Mouse (Mus musculus) bone marrow macrophage, adult 2 months (primary cell): ENCODE measurements around the gene Srf. TPM values are rescaled to one million over a fixed set of nuclear protein-coding genes. Genes with fewer than 3 reads are reported as not detected.
A peak's percentile ranks its signal among the peaks of the same experiment; 100 is the strongest.

ENCODE experiments used
- H3K27ac ChIP-seq: 2 replicates; pipeline ENCODE4 v1.5.1; 2012; ENCODE audit warnings: low read depth, low read length; ENCODE audit not compliant: insufficient read depth
- H3K4me1 ChIP-seq: 2 replicates; pipeline ENCODE4 v1.6.1; 2012; ENCODE audit warnings: low read length; ENCODE audit not compliant: control insufficient read depth, insufficient read depth
- H3K4me3 ChIP-seq: 2 replicates; pipeline ENCODE4 v1.5.1; 2012; ENCODE audit warnings: mild to moderate bottlenecking, low read length, moderate library complexity; ENCODE audit not compliant: insufficient read depth
- CTCF ChIP-seq: IDR thresholded peaks from 2 replicates; pipeline ENCODE4 v1.5.1; 2012; ENCODE audit warnings: low read depth, mild to moderate bottlenecking, low read length, moderate library complexity
- POLR2A ChIP-seq: IDR thresholded peaks from 2 replicates; pipeline ENCODE4 v1.6.1; 2012; ENCODE audit warnings: mild to moderate bottlenecking, low read depth, low read length, borderline replicate concordance
- polyA plus RNA-seq: library from polyadenylated mRNA; stranded (reverse); fragments of >200 nt; gene quantifications from 2 replicates; pipeline ENCODE4 v1.2.4, GENCODE M21; 2012; ENCODE audit not compliant: missing spikeins, insufficient read depth, insufficient read length

Gene Srf
- polyA plus RNA-seq, 1 experiment: 44.2 TPM

GRCm38 (mm10) chr17:46525065-46525464 is 30.9 kb downstream of the Srf start:
- no peak for TF ChIP-seq POLR2A
- TF ChIP-seq CTCF: no peak
- Histone ChIP-seq H3K4me3 (no peak overlapping the region), H3K4me1 (peaks cover 18% of the 10 kb centered on the region), H3K27ac (no peak overlapping the region)

GRCm38 (mm10) chr17:46521963-46522668 is 33.9 kb downstream of the Srf start:
- TF ChIP-seq POLR2A: no peak
- TF ChIP-seq CTCF: no peak
- H3K4me3 ChIP-seq: no peak overlapping the region
- H3K4me1 ChIP-seq: peaks cover 19% of the 10 kb centered on the region
- H3K27ac ChIP-seq: no peak overlapping the region

GRCm38 (mm10) chr17:46521174-46521573 is 34.8 kb downstream of the Srf start:
- Histone ChIP-seq H3K4me1 (peaks cover 19% of the 10 kb centered on the region), H3K4me3 (peak overlapping the region; percentile 55), H3K27ac (peak overlapping the region; percentile 51; the same call in 1 of the 2 replicates)
- TF ChIP-seq POLR2A: no peak
- TF ChIP-seq CTCF: no peak

GRCm38 (mm10) chr17:46520385-46520979 is 35.5 kb downstream of the Srf start:
- TF ChIP-seq POLR2A (no peak), CTCF (no peak)
- Histone ChIP-seq H3K27ac (peak overlapping the region; percentile 51), H3K4me3 (peak overlapping the region; percentile 55), H3K4me1 (peaks cover 19% of the 10 kb centered on the region)

GRCm38 (mm10) chr17:46519971-46520370 is 36.0 kb downstream of the Srf start:
- H3K27ac ChIP-seq: no peak overlapping the region
- peak overlapping the region; percentile 55 for H3K4me3 ChIP-seq
- TF ChIP-seq POLR2A: no peak
- TF ChIP-seq CTCF: no peak

GRCm38 (mm10) chr17:46513329-46513728 is 42.6 kb downstream of the Srf start:
- Histone ChIP-seq H3K4me3 (no peak overlapping the region), H3K4me1 (no peaks in the 10 kb centered on the region), H3K27ac (no peak overlapping the region)
- TF ChIP-seq CTCF: no peak
- no peak for TF ChIP-seq POLR2A

More at GRCm38 (mm10) chr17:46519971-46520370, 36.0 kb downstream of the Srf start:
- peaks cover 19% of the 10 kb centered on the region for H3K4me1 ChIP-seq

GRCm38 (mm10) chr17:46511059-46511710 is 44.8 kb downstream of the Srf start:
- TF ChIP-seq POLR2A (no peak), CTCF (no peak)
- no peaks in the 10 kb centered on the region for H3K4me1 ChIP-seq
- H3K4me3 ChIP-seq: no peak overlapping the region
- H3K27ac ChIP-seq: no peak overlapping the region

- Histone ChIP-seq H3K27ac (no peak overlapping the region), H3K4me3 (no peak overlapping the region), H3K4me1 (no peaks in the 10 kb centered on the region)
- TF ChIP-seq CTCF (no peak), POLR2A (no peak)
Measured at GRCm38 (mm10) chr17:46505617-46506016, 50.4 kb downstream of the Srf start.

- Histone ChIP-seq H3K4me1 (no peaks in the 10 kb centered on the region), H3K27ac (no peak overlapping the region), H3K4me3 (no peak overlapping the region)
- TF ChIP-seq POLR2A (no peak), CTCF (no peak)
Measured at GRCm38 (mm10) chr17:46503847-46504638, 51.9 kb downstream of the Srf start.
